Mouse (Mus musculus): ENCODE results near the gene Tle4.

DNA sequence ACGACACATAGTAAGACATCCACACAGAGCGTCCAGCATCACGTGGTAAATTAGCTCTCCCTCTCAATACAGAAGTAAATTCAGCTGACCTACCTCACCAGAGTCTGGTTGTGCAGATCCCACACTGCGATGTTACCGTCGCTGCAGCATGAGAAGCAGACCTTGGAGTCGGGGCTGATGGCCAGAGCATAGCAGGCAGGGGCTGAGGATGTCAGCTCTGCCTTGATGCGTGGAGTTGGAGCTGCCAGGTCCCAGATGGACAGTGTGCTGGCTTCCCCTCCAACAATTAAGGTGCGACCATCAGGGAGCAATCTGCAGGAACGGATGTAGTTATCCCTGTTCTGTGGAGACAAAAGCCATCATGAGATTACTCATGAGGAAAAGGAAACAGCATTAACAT lies 144.4 kb downstream of the Tle4 start:
- no peak for TF ChIP-seq GATA1 (IDR thresholded peaks at IDR 0.05; ENCODE audit: borderline replicate concordance, low read length)
- TF ChIP-seq FLI1 (IDR thresholded peaks at IDR 0.05; ENCODE audit: low read length): no peak

Measured in megakaryocyte, embryonic 14.5 days (primary cell).